Mouse (Mus musculus): ENCODE data around the gene Mbtd1.
"Not testable (repeated sequence)": the region's sequence is repeated elsewhere in the genome, so short reads cannot be mapped to it uniquely, and the experiment has no call there.

Gene Mbtd1

DNA sequence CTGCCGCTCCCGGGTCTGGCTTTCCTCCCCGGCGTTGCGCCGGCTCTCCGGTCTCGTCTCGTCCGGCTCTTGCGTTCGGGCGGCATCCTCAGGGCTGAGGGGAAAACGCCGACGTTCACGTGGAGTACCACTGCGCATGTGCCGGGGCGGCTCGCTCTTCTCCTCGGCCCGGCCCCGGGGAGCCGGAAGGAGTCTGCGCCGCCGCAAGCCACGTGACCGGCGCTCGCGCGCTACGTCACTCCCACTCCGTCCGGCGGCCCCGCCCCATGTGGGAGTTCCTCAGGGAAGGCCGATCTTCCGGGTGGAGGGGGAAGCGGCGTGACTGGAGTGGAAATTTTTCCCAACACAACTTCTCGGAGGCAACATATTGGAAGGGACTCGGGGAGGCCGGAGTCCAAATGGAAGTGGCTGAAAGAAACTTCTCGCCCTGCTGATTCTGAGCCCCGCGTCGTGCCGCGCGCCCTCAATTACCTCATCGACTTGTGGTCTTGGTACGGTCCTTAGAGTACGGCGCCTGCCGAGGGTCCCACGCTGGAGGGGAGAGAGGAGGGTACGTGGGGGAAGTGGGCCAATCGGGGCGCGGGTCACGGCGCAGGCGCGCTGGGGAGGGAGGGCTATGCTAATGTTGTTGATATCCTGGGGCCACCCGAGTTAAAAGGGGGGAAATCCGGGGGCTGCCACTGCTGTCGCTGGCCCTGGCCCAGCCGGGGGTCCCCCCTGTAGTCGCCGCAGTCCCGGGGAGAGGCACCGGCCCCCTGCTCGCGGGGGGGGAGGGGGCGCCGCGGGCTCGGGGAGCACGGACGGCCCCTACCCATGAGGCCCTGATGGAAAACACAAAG, at the start of gene Mbtd1, which contains the start of gene Utp18:
Gene Mbtd1, plus strand, starts transcription at position 281 of the 839 bp plus-strand sequence.
Gene Utp18, minus strand, starts transcription at position 195 of the 839 bp plus-strand sequence.
- peak; percentile 99 to 100 for DNase-seq (ENCODE audit: low spot score in 2 of 2)

DNA sequence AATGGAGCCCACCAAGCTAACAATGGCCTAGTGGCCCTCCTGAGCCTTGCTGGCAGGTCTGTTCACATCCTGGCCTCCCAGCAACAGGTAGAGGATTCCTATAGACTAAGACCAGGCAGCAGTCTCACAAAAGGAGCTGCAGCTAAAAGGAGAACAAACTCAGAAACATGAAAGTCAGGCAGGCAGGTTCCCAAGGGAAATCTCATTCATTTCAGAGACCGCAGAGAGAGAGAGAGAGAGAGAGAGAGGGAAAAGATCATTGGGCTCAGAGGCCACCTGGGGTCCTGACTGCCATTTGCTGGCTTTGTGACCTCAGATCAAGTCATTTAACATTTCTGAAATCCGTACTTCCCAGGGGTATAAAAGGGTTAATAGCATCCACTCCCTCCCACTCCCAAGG, 38.3 kb upstream of the Mbtd1 start:
- DNase-seq (ENCODE audit: low spot score in 2 of 2) = no peak

DNA sequence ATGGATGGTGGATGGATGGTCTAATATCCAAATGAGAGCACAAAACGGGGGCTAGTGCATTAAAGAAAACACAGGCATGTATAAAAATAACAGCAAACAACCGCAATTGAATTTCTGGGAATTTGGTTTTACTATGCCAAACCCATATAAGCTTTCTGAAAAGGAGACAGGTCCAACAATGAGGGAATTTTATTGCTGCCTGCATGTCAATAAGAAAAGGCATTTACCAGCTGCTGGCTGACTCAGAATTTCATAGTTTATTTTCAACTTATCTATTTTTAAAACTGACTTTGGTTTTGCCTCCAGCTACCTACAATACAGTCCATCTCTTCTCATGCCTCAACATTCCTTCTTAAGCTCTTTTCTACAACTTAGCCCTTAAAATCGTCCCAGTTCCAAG, 33.1 kb upstream of the Mbtd1 start:
- no peak for DNase-seq (ENCODE audit: low spot score in 2 of 2)

DNA sequence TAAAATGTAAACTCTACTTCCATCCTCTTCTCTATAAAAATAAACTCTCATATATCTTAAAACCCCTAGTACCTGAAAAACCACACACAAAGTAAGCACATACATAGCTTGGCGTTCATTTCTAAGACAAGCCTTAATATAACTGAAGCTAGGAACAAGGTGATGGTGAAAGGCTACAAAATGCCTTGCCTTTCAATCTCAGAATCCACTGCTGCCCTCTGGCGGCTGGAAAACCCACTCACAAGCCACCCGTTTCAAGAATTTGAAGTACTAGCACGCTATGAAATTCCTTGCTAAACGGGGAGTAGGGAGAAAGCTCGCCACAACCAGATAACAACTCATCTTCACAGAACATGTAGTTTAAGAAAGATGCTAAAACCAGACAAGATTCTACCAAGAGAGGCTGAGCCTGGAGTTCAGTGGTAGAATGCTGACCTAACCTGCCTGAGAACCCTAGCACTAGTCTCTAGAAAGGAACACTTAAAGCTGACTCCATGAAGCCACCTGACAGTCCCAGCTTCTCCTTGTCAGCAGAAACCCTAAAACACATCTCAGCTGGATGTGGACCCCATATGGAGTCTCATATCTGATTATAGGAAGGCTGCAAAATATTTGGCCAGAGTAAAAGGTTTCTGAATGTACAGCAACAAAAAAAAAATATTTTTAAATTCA, 29.2 kb upstream of the Mbtd1 start:
- DNase-seq (ENCODE audit: low spot score in 2 of 2) = peak; percentile 89 to 94

DNA sequence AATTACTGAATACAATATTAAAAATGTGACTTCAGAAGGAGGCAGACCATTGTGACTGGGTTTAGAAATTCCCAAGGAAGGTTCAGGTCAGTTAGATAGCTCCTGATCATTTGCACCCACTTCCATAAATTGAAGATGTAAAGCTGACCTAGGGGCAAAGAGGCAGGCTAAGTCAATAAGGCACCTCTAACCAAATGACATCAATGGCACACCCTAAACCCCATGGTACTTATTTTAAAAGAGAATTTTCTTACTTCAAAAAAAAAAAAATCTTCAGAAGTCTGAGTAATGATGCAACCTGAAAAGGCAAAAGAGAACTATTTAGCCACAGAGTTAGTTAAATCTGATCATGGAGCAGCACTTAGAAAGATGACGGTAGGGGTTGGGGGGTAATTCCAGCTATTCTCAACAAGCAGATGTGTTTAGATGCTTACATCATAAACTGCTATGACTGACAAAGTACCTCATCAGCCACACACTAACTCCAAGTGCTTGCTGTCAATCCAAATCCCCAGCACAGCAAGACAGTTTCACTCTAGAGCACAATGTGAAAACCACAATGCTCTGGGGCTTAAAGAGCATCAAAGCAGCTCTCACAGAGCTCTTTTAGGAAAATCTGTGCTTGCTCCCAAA, 25.0 kb upstream of the Mbtd1 start:
- DNase-seq (ENCODE audit: low spot score in 2 of 2) = no peak

DNA sequence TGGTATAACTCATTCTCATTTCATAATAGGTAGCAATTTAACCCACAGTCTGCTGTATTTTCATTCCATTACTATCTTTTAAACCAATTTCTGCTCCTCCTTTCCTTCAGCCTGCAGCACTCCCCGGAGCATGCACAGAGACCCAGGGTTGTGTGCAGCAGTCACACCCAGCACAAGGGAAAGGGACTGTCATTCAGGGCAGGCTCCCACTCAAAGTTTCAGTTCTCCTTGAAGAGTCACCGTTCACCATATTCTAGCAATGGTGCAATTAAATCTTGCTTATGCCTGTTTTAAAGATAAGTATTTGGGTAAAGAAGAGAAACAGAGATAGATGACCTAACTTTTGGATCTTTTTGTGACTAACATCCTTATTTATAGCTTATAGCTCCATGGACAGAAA, 24.5 kb upstream of the Mbtd1 start:
- no peak for DNase-seq (ENCODE audit: low spot score in 2 of 2)

DNA sequence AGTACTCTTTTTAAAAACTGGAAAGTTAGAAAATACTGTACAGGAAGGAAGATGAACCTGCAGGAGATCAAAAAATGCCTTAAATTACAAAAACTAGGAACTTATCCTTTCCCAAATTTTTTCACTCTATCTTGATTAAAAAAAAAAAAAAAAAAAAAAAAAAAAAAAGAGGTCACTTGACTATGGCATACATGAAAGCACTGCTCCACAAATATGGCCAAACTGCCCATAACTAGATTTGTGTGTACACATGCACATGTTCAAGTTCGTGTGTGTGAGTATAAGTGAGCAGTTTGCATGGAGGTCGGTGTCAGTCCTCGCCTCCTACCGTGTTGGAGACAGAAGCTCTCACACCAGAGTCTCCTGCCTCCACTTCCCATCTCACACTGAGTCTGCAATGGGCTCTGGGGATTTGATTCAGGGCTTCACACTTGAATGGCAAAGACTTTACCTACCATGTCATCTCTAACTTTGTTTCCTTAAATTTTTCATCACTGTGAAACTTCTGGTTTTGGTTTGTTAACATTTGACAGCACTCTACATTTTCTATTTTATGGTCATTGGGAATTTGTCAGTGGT, 23.5 kb upstream of the Mbtd1 start:
- DNase-seq (ENCODE audit: low spot score in 2 of 2) = no peak

DNA sequence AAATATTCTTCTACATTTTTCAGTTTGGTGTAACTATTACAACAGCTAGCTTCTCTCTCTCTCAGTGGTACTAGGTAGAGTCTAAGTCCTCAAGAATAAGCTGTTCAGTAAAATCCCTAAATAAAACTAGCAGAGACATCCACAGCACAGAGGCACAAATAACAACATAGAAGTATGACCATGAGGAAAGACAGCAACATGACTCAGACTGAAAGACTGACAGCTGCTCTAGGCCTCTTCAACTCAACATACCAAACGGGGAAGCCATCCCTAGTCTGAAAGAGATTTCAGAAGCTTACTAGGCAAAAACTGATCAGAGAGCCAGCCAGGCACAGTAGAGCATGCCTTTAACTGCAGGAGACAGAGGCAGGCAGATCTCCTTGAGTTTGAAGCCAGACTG, 23.0 kb upstream of the Mbtd1 start:
- no peak for DNase-seq (ENCODE audit: low spot score in 2 of 2)

DNA sequence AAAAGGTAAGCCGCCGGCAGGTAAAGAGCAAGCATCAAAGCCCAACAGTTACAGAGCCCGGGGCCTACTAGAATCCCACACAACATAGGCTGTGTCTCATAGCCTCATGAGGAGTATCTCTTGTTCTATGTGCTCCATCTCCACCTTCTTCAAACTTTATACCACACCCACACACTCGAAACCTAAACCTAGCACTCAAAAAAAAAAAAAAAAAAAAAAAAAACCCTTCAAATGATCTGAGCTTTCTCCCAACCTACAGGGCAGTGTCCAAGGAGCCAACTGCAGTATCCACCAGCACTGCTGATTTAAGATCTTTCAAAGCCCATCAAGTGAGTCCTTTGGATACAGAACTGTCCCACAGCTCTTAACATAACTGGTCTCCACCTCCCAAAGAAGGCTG, 1.6 kb upstream of the Mbtd1 start:
- no peak for DNase-seq (ENCODE audit: low spot score in 2 of 2)

DNA sequence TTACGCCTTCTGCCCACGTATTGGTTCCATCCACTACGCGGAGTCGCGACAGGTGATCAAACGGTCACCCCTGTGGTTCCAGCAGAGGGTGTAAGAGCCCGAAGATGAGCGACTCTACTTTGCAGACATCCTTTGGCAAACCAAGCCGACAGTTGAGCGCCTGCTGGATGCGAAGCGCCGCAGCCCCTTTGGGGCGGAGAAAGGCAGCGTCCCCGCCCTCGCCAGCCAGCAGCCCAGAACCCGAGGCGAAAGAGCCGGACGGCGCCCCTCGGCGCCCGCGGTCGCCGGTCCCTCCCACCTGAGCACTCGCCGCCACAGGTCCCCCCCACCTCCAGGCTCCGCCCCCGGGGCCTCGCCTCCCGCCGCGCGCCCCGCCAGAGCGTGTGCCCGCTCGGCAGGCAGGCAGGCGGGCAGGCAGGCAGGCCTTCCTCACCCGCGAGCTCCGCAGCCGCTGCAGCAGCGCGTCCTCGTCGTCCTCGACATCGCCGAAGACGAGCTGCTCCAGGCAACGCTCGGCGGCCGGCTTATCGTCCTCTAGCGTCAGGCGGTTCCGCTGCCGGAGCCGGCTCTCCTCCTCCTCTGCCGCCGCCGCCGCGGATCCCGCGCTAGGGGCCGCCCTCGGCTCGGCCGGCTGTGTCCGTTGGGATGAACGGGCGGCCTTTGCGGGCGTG, 616 bp upstream of the Mbtd1 start:
- peak; percentile 70 for DNase-seq (ENCODE audit: low spot score in 2 of 2)

DNA sequence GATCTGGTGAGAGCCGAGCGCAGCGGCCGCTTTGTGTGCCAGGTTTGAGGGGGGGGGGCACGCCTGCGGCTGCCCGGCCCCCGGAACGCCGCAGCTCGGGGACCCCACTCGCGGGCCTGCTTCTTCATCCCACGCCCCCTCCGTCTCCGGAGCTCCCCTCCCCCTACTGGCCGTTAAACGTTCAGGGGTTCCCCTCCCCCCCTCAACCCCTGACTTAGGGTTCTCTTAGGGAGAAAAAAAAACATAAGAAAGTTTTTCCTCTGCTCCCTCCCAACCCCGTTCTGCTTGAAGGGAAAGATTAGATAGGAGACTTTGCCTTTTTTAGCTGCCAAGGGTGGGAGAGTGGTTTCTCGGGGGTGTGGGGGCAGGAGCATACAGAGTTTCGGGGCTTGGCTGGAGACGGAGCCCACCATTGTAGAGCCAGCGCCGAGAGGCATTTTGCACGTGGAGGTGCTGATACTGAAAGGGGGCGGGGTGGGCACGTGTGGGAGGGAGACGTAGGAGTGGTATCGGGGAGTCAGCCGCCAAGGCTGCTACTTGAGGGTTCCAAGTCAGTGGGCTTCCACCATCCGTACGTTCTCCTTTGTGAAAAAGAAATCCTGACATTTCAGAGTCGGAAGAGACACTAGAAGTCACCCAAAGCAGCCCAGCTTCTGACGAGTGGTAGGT, 893 bp downstream of the Mbtd1 start:
- peak; percentile 44 to 53 for DNase-seq (ENCODE audit: low spot score in 2 of 2)

DNA sequence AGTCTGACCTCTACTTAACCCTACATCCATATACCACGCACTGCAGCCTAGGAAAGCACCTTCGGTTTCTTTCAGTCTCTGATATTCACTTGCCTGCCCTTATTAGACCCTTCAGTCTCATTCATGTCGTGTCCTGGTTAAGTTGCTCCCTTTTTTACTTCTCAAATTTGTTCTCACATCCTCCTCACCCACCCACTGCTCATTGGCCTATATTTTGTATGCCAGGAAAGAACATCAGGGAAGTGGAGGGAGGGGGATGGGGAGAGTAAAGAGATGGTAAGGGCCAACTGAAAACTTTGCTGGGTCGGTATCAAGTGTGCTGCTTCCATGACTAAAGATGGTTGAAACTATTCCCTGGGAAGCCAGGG, 1.4 kb downstream of the Mbtd1 start:
- peak in 1 of 2 experiments; percentile 35 for DNase-seq (ENCODE audit: low spot score in 2 of 2)

DNA sequence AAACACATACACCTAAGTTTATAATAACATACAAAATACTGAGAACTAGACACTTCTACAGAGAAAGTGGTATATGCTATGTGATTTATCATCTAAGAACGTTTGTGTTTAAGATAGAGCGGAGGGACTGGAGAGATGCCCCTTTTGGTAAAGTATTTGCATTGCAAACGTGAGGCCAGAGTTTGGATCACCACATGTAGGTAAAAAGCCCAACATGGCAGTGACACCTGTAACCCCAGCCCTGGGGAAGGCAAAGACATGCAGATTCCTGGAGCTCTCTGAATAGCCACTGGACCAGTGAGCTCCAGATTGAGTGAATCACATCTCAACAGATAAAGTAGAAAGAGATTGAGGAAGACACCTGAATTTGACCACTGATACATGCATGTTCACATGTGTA, 12.1 kb downstream of the Mbtd1 start:
- no peak for DNase-seq (ENCODE audit: low spot score in 2 of 2)

DNA sequence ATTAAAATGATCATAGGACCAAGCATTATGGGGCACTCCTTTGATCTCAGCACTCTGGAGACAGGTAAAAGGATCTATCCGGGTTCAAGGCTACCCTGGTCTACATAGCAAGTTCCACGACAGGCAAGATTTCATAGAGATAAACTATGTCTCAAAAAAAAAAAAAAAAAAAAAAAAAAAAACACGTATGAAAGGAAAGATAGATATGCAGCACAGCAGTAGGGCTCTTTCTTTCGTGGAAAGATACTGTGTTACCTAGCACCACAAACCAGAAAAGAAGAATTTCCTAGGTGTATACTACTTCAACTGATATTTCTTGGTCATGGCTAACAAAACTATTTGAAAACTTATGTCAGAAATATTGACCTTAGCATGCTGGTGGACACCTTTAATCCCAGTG, 21.2 kb downstream of the Mbtd1 start:
- DNase-seq (ENCODE audit: low spot score in 2 of 2) = no peak

DNA sequence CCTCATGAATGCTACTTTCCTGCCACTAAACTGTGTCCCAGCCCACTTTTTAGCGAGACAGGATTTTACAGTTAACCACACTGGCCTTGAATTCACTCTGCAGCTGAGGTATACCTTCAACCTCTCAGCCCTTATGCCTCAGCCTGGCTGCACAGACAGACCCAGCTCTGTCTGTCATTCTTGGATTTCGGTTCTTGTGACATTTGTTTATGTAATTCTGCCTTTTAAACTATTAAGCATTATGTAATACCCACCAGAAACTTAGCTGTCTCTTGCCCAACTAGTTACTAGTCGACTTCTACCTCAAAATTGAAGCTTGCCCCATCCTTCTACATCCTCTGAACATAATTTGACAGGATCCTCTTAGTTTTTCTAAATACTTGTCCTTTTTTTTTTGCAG, 22.2 kb downstream of the Mbtd1 start:
- no peak for DNase-seq (ENCODE audit: low spot score in 2 of 2)

DNA sequence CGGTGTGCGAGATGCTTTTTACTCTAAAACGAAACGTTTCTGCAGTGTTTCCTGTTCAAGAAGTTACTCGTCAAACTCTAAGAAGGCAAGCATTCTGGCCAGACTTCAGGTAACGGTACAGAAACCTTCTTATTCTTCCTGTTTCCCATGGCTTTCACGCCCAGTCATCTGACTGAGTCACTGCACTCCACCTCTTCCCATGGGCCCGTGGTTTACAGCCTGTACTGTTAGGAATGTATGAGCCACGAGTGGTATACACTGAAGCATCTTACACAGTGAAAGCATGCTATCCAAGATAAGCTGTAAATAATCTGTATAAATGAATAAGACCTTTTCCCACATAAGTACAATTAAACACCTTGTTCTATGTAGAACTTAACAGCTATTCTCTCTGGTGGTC, 23.2 kb downstream of the Mbtd1 start:
- no peak for DNase-seq (ENCODE audit: low spot score in 2 of 2)

DNA sequence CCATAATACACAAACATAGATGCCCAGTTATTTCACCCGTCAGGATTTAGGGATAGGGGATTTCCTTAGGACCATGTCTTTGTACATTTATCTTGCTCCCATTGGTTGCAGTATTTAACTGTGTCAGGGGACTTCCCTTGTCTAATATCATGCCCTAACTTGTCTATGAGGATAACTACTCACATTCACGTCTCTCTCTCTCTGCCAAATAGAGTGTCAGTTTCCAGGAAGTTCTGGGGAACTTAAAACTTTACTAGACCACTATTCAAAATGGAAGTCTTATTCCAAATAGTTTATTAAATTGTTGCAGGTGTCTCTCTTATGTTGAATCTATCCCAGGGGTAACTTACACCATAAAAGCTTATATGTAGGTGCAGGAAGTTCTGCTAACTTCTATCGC, 26.0 kb downstream of the Mbtd1 start:
- DNase-seq (ENCODE audit: low spot score in 2 of 2) = no peak

DNA sequence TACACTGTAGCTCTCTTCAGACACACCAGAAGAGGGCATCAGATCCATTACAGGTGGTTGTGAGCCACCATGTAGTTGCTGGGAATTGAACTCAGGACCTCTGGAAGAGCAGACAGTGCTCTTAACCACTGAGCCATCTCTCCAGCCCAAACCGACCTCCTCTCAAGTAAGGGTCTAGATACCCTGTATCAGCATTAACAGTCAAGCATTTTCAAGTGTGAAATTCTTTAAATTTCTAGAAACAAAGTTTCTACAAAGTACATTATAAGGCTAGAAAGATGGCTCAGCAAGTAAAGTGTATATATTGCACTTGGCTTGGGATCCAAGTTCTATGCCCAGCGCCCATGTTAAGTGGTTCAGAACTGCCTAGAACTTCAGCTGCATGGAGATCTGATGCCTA, 29.4 kb downstream of the Mbtd1 start:
- not testable (repeated sequence) for DNase-seq (ENCODE audit: low spot score in 2 of 2)

DNA sequence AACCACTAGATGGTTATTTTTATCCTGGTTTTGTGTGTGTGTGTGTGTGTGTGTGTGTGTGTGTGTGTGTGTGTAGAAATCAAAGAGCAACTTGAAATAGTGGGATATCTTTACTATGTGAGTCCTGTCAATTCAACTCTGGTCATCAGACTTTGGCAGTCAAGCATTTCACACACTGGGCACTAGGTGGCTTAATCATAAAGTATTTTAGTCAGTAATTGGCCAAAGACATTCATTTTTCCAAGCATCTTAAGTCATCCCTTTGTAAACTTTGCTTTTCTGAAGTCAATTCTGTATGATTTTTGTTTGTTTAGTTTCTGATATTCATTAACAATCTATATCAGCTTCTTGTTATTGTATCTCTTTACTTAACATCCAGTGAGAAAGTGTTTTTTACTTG, 43.5 kb downstream of the Mbtd1 start:
- no peak for DNase-seq (ENCODE audit: low spot score in 2 of 2)

DNA sequence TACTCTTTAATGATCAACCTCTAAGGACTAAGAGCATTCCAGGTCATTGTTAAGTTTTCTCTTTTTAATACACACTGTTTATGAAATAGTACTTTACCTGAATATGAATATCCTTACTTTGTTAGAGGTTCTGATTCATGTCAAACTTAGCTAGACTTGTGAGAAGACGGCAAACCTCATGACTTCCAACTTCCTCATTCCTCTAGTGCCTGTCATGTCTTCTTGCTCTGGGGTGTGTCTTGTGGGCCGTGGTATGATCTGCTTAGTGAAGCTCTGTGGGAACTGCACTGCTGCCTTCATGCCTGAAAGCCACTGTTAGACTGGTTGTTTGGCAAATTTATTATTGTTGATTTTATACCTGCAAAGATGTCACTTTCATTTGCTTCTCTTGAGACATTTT, 55.3 kb downstream of the Mbtd1 start:
- DNase-seq (ENCODE audit: low spot score in 2 of 2) = no peak

DNA sequence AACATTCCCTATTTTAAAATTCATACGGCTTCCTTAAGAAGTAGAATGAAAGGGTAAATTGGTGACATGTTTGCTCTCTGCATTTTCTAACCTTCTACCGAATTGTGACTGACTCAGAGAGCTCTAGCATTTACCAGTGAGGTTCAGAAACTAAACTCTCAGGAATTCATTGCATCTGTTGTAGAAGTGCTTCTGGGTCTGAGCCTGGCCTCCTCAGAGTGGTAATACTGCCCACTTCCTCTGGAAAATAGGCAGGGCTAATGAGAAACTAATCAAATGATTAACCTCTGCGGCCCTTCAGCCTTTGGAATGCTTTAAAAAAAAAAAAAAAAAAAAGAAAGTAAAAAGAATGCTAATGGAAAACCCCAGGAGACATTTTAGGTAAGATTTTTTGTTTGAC, 59.3 kb downstream of the Mbtd1 start:
- DNase-seq (ENCODE audit: low spot score in 2 of 2) = no peak
